Mouse (Mus musculus) lung, adult 2 months (tissue): ENCODE data around the gene Bet1l. TPM values are rescaled to one million over a fixed set of nuclear protein-coding genes. Genes with fewer than 3 reads are reported as not detected.
A peak's percentile ranks its signal among the peaks of the same experiment; 100 is the strongest.

Experiments
- DNase-seq: peaks from one replicate; pipeline ENCODE4 v3.0.0; 2022
- H3K4me1 ChIP-seq: fragments of 200-500 bp; 2 replicates; pipeline ENCODE4 v1.6.1; 2011; ENCODE audit warnings: low read length; ENCODE audit not compliant: control insufficient read depth, insufficient read depth
- H3K4me3 ChIP-seq: fragments of 200-500 bp; replicated peaks from 2 replicates; pipeline ENCODE3; 2011; ENCODE audit warnings: low read depth, mild to moderate bottlenecking, control low read depth, low read length; ENCODE audit errors: extremely low read depth
- CTCF ChIP-seq: fragments of 200-500 bp; IDR thresholded peaks from 2 replicates; pipeline ENCODE4 v1.5.1; 2011; ENCODE audit warnings: mild to moderate bottlenecking, low read length, control low read depth; ENCODE audit not compliant: insufficient read depth
- POLR2A ChIP-seq: fragments of 200-500 bp; IDR thresholded peaks from 2 replicates; pipeline ENCODE4 v1.6.1; 2011; ENCODE audit warnings: low read depth, mild to moderate bottlenecking, control low read depth, low read length, borderline replicate concordance; ENCODE audit errors: extremely low read depth
- WGBS: fragments of 180-500 bp; shearing (Covaris S2); methylation state at CpG from one replicate; pipeline ENCODE4 v1.1.7; 2018; 5-methylcytosine and 5-hydroxymethylcytosine counted together
- polyA plus RNA-seq: library from polyadenylated mRNA; depleted of rRNA; stranded (reverse); fragments of >200 nt; gene quantifications from 2 replicates; pipeline ENCODE4 v1.2.3, GENCODE M21; 2012

Bet1l gene
- polyA plus RNA-seq, 1 experiment, result 30.5 TPM

DNA sequence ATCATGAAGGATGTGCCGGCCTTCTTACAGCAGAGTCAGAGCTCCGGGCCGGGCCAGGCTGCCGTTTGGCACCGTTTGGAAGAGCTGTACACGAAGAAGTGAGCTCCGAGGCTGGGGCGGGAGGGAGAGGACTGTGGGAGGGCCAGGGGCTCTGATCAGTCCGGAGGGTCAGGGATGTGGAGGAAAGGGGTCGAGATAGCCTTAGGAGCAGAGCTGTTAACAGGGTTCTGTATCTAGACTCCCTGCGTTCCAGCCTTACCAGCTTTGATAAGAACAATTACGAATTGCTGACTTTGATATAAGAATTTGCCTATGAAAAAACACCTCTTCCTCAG is 25.1 kb upstream of the Bet1l start:
- DNase-seq, result no peak
- WGBS, result under 1% methylated on average over 12 of the region's 12 CpGs
- Histone ChIP-seq H3K4me1 (peaks cover 3% of the 10 kb centered on the region), H3K4me3 (peak overlapping the region; percentile 78)
- TF ChIP-seq POLR2A (no peak), CTCF (no peak)

DNA sequence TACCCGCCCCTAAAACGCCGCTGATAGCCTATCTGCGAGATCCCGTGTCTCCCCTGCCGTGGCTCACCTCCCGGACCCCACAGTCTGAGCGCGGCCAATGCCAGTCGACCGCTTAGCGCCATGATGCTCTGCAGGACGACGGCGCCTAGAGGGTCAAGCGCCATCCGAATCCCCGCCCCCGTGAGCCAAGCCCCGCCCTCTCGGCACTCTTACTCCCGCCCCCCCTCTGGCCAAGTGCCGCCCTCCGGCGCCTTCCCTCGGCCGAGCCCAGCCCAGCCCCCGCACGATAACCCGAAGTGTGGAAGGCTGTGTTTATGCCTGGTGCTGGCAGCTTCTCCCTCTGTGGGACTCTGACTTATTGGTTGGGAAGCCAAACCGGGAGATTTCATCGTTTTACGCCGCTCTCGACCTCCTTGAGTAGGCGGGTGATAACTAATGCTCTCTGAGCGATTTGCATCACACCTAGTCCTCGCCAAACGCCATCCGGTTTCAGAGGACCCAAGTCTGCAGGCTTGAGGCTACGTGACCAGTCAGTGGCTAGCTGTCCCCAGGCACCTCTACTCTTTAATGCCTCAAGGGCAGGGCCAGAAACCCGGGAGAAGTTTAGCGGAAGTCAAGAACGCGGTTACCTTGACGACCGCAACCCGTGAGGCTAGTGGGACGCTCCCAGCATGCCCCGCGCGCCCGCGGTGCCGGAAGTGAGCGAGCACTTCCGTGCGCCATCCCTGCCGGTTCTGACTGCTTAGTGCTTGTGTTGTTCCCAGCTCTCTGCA is 24.5 kb upstream of the Bet1l start, which contains the start of the genes Psmd13 and Sirt3:
Gene Psmd13 (plus strand): TSS at position 273 of the 773 bp plus-strand sequence.
Gene Sirt3 (minus strand): TSS at position 614 of the 773 bp plus-strand sequence.
- under 1% methylated on average over 59 of the region's 59 CpGs for WGBS
- TF ChIP-seq CTCF (no peak), POLR2A (peak; percentile 74; the same call in 1 of the 2 replicates)
- H3K4me1 ChIP-seq, result peaks cover 3% of the 10 kb centered on the region
- DNase-seq, result peak; percentile 92
- H3K4me3 ChIP-seq, result peak within 1 kb of the TSS; percentile 91

DNA sequence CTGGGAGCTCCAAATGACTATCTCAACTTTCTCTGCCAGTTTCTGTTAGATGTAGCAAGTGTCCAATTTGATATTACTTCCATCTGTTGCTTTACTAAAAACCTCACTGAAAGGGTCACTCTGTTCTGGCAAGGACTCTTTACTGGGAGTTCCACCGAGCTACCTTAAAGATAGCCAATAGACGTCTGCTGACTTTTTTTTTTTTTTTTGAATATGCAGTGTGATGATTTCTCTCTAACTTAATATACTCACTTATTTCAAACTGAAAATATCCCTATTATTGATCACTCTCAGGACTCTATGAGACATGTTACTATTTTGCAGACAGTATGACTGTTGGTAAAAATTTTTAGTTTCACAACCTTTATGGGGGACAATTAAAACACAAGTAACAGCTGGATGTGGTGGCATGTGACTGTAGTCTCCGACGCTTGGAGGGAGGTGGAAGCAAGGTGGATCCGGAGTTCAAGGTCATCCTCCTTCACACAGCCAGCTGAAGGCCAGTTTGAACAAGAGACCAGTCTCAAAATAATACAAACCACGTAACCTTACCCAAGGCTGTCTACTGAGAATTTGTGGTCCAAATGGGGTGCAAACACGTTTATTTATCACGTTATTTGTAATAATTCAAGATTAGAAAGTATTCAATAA is 23.6 kb upstream of the Bet1l start:
- TF ChIP-seq POLR2A (no peak), CTCF (no peak)
- 11% methylated on average over 8 of the region's 8 CpGs for WGBS
- Histone ChIP-seq H3K4me3 (peak overlapping the region; percentile 44), H3K4me1 (peaks cover 3% of the 10 kb centered on the region)
- no peak for DNase-seq

DNA sequence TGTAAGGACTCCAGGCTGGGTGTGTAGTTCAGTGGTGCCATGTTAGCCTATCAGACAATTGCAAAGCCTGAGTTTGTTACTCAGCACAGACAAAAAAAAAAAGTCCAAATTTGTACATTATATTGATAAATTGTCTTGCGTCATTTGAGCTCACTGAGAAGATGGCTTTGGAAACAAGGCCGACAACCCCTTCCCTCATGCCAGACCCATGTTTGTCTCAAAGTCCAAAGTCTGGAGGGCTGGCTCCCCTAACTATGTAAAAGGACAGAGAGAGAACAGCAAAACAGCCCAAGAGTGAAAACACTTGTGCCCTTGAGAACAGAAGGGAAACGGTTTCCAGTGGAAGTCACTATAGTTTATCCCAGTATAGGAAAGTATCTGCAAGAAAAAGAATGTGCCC is 23.0 kb upstream of the Bet1l start:
- TF ChIP-seq CTCF (no peak), POLR2A (no peak)
- no peak for DNase-seq
- Histone ChIP-seq H3K4me1 (peaks cover 3% of the 10 kb centered on the region), H3K4me3 (no peak overlapping the region)
- 65% methylated on average over 3 of the region's 3 CpGs for WGBS

DNA sequence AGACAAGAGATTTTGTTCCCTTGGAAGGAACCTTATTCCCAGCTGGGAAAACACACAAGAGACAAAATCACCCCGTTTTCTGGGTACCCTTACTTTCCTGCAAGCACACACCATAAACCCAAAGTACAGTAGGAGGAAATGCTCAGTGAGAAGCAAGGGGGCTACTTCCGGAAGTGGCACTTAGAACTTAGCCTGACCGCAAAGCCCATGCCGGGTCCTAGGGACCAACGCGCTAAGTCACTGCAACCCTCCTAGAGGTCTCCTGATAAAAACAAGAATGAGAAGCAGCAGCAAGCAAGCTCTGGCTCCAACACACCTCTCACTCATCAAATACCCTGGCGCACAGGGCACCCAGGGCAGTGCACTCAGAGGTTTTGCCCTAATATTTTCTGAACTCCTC is 22.0 kb upstream of the Bet1l start:
- H3K4me3 ChIP-seq, result no peak overlapping the region
- no peak for DNase-seq
- peaks cover 3% of the 10 kb centered on the region for H3K4me1 ChIP-seq
- TF ChIP-seq CTCF, result no peak
- TF ChIP-seq POLR2A, result no peak
- WGBS, result 78% methylated on average over 7 of the region's 7 CpGs

DNA sequence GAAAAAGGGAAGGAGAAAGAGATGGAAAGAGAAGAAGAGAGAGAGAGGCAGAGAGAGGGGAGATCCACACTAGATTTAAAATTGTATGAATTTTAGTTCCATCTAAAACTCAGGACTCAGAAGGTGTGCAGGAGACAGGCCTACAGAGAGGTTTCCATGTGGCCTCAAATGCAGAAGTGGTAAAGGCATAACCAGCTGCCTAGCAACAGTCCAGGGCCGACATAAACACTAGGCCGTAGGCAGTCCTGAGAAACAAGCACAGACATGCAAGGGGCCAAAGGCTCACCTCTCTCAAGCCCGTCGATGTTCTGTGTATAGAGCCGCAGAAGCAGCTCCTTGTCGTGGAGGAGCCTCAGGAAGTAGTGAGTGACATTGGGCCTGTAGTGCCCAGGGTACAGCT is 20.0 kb upstream of the Bet1l start:
- TF ChIP-seq POLR2A, result no peak
- TF ChIP-seq CTCF, result no peak
- WGBS, result 79% methylated on average over 6 of the region's 6 CpGs
- Histone ChIP-seq H3K4me3 (no peak overlapping the region), H3K4me1 (peaks cover 3% of the 10 kb centered on the region)
- no peak for DNase-seq

DNA sequence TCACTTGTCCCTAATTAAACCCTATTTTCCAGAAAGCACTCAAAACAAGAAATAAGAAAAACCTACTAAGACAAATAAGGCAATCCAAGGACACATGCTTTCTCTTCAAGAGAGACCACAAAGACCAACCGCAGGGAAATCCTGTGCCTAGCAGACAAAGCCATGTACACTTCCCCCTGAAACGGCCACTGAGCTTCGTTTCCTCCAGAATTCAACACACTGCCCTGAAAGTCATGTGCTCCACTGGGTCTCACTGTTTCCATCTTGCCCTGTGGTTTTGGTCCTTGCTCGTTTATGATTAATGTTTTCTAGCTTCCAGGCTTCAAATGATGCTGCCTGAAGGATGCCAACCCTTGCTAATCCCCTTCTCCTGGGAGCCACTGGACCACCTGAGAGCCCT is 16.8 kb upstream of the Bet1l start:
- DNase-seq, result no peak
- TF ChIP-seq POLR2A (no peak), CTCF (no peak)
- 74% methylated on average over 4 of the region's 4 CpGs for WGBS
- no peaks in the 10 kb centered on the region for H3K4me1 ChIP-seq
- H3K4me3 ChIP-seq, result no peak overlapping the region

DNA sequence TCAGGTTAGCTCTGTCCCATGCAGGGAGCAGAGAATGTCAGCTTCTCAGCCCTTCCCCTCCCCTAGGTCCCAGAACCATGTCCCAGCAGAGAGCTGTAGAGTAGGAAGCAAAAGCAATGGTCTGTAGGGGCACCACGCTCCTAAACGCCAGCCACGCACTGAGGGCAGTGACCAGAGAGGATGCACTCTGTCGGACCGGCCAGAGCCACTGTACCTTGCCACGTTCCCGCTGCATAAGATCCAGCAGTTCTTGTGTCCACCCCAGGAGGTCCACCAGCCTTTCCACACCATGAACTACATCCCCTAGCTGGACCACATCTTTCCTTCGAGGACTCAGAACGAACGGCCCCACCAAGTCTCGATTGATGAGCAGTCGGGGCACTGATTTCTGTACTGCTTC is 7.4 kb upstream of the Bet1l start:
- no peaks in the 10 kb centered on the region for H3K4me1 ChIP-seq
- no peak for DNase-seq
- 83% methylated on average over 12 of the region's 12 CpGs for WGBS
- TF ChIP-seq CTCF, result no peak
- 0 out of 2 replicates have a peak, but pooled peaks have one; percentile 8 for TF ChIP-seq POLR2A
- no peak overlapping the region for H3K4me3 ChIP-seq

DNA sequence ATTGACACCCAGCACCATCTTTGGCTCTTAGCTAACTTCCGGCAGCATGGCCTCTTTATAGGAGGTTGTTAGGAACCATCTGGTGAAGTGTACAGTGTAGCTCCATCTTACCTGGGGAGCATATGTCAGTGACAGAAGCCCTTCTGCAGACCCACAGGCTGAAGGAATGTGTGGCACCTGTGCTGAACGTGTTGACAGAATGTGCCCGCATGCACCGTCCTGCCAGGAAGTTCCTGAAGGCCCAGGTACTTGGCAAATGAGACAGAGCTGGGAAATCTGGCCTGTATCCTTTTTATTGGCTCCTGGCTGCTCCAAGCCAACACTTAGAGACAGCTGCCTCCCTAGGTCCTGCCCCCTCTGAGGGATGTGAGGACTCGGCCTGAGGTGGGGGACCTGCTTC is 3.4 kb upstream of the Bet1l start:
- WGBS, result 81% methylated on average over 5 of the region's 5 CpGs

More for the DNA sequence above, 3.4 kb upstream of the Bet1l start:
- no peak for TF ChIP-seq CTCF
- no peak for TF ChIP-seq POLR2A
- DNase-seq, result no peak
- peaks cover 9% of the 10 kb centered on the region for H3K4me1 ChIP-seq
- H3K4me3 ChIP-seq, result no peak overlapping the region
